Mouse (Mus musculus) left cerebral cortex, postnatal 10 days (tissue): ENCODE results near the gene Igsf11. TPM values are rescaled to one million over a fixed set of nuclear protein-coding genes. Genes with fewer than 3 reads are reported as not detected.
"Not testable (repeated sequence)": the region's sequence is repeated elsewhere in the genome, so short reads cannot be mapped to it uniquely, and the experiment has no call there.

Experiments
- DNase-seq, 2 experiments: peaks; one replicate each; pipeline ENCODE4 v3.0.0; 2021 to 2022; ENCODE audit warnings: low spot score in 2 of 2, mixed read lengths in 1 of 2; ENCODE audit errors: extremely low spot score in 1 of 2
- intact Hi-C: fragments of 180-260 bp; cut with DNase I; formaldehyde crosslinking; loops from one replicate; pipeline ENCODE4 v1.15.1; 2025
- total RNA-seq, 2 experiments: library from RNA; stranded (reverse); gene quantifications; 2 replicates each; pipeline ENCODE4 v1.2.3; 2021

Igsf11 gene
- total RNA-seq, 2 experiments from 2014 or later, result 23.6 to 28.1 TPM

GRCm38 (mm10) chr16:38961865-38962264 is 69.4 kb downstream of the Igsf11 start:
- no peak for DNase-seq
- intact Hi-C loops, result no loop called here

- no peak for DNase-seq
- intact Hi-C loops, result no loop called here
Measured at GRCm38 (mm10) chr16:38962695-38963094, 70.2 kb downstream of the Igsf11 start.

- intact Hi-C loops, result no loop called here
- no peak for DNase-seq
Measured at GRCm38 (mm10) chr16:38967026-38967425, 74.6 kb downstream of the Igsf11 start.

- intact Hi-C loops, result no loop called here
- no peak for DNase-seq
Measured at GRCm38 (mm10) chr16:38976151-38976550, 83.7 kb downstream of the Igsf11 start.

GRCm38 (mm10) chr16:38978546-38978945 is 86.1 kb downstream of the Igsf11 start:
- intact Hi-C loops, result no loop called here
- no peak for DNase-seq

GRCm38 (mm10) chr16:38980546-38980945 is 88.1 kb downstream of the Igsf11 start:
- no peak for DNase-seq
- intact Hi-C loops, result no loop called here

- no peak for DNase-seq
- intact Hi-C loops, result no loop called here
Measured at GRCm38 (mm10) chr16:38982051-38982450, 89.6 kb downstream of the Igsf11 start.

- no peak for DNase-seq
- intact Hi-C loops, result no loop called here
Measured at GRCm38 (mm10) chr16:38982508-38983236, 90.2 kb downstream of the Igsf11 start.

- intact Hi-C loops, DNase-seq: not testable (repeated sequence)
Measured at GRCm38 (mm10) chr16:38983850-38984249, 91.4 kb downstream of the Igsf11 start.

GRCm38 (mm10) chr16:38985411-38985810 is 92.9 kb downstream of the Igsf11 start:
- peak; percentile 50 to 56 for DNase-seq
- intact Hi-C loops, result no loop called here

GRCm38 (mm10) chr16:38986410-38986809 is 93.9 kb downstream of the Igsf11 start:
- no peak for DNase-seq

GRCm38 (mm10) chr16:38993711-38994110 is 101.2 kb downstream of the Igsf11 start:
- intact Hi-C loops, result no loop called here
- DNase-seq, result no peak

More at GRCm38 (mm10) chr16:38986410-38986809, 93.9 kb downstream of the Igsf11 start:
- intact Hi-C loops, result no loop called here

GRCm38 (mm10) chr16:38998496-38999258 is 106.2 kb downstream of the Igsf11 start:
- no peak for DNase-seq
- intact Hi-C loops, result no loop called here

- DNase-seq, result no peak
- intact Hi-C loops, result no loop called here
Measured at GRCm38 (mm10) chr16:38999298-38999697, 106.8 kb downstream of the Igsf11 start.

GRCm38 (mm10) chr16:39006978-39007377 is 114.5 kb downstream of the Igsf11 start:
- no peak for DNase-seq
- intact Hi-C loops, result no loop called here

- intact Hi-C loops, result no loop called here
- DNase-seq, result no peak
Measured at GRCm38 (mm10) chr16:39019449-39019848, 127.0 kb downstream of the Igsf11 start.

GRCm38 (mm10) chr16:39025989-39026736 is 133.7 kb downstream of the Igsf11 start:
- intact Hi-C loops, result no loop called here
- DNase-seq, result no peak

- no peak for DNase-seq
- intact Hi-C loops, result no loop called here
Measured at GRCm38 (mm10) chr16:39031350-39031749, 138.9 kb downstream of the Igsf11 start.

GRCm38 (mm10) chr16:39037257-39037656 is 144.8 kb downstream of the Igsf11 start:
- DNase-seq, result no peak
- intact Hi-C loops, result no loop called here
